Mouse (Mus musculus) gonadal fat pad, adult 2 months (tissue): ENCODE data around the gene Cdcp1. TPM values are rescaled to one million over a fixed set of nuclear protein-coding genes. Genes with fewer than 3 reads are reported as not detected.
A peak's percentile ranks its signal among the peaks of the same experiment; 100 is the strongest.

ENCODE experiments used
- DNase-seq: peaks from one replicate; pipeline ENCODE4 v3.0.0-alpha.2; 2012; ENCODE audit warnings: low read depth
- polyA plus RNA-seq: library from polyadenylated mRNA; depleted of rRNA; stranded (reverse); fragments of >200 nt; gene quantifications from 2 replicates; pipeline ENCODE4 v1.2.3, GENCODE M21; 2012; rRNA removed

The Cdcp1 gene
- polyA plus RNA-seq, 1 experiment: 28.5 TPM

DNA sequence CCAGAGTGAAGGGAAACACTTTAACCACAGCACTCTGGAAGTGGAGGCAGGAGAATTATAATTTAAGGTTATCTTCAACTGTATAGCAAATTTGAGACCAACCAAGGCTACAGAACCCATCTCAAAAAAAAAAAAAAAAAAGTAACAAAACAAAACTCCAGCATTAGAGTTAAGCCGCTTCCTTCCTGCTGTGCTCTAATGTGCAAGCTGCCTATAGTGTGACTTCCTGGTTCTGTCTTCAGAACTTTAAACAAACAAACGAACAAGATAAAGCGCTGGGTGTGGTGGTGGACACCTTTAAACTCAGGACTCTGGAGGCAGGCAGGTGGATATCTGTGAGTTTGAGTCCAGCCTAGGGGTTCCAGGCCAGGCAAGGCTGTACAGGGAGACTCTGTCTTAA is 63.8 kb downstream of the Cdcp1 start:
- no peak for DNase-seq

DNA sequence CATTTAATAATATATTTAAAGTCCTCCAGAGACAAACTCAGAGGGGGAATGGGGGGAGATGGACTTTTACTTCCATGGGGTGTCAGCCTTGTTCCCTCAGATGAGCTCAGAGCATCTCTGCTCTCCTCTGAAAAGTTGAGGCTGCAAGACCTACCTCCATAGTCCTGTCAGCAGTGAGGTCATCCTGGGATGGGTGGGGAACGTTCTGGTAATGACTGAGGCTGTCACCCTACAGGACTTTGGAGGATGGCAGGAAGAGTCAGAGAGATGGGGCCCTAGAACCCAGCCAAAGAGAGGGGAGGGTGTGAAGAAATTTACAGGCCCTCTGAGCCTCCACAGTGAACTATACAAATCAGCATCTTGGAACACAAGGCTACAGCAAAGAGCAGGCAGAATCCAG is 64.3 kb downstream of the Cdcp1 start:
- no peak for DNase-seq

DNA sequence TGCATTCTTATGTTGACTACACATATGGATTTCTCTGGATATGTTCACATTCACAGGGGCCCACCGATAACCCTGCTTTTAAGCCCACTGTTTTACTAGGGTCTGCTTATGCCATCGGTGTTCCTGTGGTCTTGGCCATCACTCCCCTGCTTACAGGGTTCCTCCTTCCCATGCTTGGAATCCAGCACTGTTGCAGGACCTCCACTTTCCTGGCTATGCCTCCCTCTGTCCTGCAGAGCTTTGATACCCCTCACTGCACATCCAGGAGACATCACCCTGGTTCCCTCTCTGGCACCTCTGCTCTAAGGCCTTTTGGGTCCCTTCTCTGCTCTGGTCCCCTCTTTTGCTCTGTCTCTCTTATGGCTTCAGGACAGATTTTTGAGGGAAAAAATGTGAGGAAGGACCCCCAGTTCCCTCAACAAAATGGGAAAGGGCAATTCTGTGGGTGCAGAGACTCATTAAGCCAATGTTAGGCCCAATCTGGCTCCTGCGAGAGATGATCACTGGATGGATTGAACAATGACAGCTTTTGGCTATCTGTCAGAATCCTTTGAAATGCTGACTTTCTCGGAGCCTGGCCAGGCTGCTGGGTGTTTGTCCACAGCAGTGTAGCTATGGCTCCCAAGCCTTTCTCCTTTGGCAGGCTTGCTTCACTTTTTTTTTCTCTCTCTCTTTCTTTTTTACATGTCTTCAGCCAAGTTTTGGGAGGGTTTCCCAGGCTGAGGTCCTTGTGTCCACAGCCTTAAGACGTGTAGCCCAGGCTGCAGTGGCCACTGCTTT is 65.4 kb downstream of the Cdcp1 start, which contains the start of gene Clec3b:
Clec3b (plus strand) TSS at position 706 of the 780 bp plus-strand sequence.
- no peak for DNase-seq

DNA sequence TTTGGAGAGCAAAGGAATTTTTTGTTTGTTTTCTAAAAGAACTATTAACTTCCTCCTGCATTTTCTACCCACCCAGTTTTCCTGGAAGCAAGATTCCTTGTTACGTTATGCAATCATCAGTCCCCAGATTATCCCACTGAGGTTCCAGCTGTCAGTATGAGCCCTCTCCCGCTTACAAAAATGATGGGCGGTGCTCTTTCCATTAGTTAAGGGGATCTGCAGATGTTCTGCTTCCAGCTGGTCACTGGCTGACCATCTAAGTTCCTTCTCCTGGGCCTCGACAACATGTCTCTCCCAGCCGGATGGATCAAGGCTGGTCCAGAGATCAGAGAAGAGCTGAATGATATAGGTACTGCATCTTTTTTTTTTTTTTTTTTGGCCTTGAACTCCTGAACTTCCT is 67.4 kb downstream of the Cdcp1 start:
- no peak for DNase-seq

DNA sequence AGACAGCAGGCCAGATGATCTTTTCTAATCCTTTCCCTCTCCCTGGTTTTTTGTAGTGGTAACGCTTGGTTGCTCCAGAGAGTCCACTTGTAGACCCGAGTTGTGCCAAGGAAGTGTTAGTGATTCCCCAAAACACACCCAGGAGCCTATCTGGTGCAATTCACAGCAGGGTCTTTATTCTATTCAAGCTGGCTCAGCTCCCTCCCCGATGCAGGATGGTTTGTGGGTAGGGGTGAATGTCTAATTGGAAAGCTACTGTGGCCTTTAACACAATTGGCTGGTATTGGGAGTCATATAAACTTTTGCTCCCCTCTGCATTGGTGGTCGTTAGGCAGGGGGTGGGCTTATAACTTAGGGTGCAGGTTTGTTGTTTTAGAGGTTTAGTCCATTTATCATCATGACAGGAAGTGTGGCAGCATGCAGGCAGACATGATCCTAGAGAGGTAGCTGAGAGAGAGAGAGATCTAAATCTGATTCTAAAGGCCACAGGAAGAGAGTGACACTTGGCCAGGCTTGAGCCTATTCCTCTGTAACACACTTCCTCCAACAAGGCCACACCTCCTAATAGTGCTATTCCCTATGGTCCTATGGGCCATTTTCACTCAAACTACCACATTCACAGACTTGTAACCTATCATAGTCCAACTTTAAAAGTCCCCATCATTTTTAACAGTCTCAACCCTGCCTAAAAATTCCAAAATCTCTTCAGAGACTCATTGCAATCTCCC is 75.8 kb downstream of the Cdcp1 start:
- no peak for DNase-seq

DNA sequence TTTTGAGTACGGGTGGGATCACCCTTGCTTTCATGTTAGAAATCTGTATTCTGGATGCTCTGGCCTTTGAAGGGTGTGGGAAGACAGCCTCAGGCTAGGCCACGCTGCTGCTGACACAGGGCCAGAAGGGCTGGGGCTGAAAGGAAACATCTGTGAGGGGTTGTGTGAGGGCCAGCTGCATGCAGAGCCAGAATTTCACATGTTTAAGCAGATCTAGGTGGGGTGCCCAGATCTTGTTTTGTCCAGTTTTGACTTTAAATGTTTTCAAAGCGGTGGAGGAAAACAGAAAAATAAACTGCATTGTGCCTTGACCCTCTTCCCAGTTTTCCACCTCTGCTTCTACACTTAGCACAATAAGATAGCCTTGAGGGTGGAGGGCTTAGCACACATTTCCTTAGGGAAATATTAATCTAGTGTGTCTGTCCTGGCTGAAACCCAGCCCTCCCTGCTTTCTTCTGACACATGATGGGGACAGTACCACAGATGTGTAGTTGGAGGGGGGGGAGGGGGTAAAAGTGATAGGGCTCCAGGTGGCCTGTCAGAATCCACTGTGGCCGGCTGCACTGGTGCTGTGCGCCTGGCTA is 76.9 kb downstream of the Cdcp1 start:
- no peak for DNase-seq

DNA sequence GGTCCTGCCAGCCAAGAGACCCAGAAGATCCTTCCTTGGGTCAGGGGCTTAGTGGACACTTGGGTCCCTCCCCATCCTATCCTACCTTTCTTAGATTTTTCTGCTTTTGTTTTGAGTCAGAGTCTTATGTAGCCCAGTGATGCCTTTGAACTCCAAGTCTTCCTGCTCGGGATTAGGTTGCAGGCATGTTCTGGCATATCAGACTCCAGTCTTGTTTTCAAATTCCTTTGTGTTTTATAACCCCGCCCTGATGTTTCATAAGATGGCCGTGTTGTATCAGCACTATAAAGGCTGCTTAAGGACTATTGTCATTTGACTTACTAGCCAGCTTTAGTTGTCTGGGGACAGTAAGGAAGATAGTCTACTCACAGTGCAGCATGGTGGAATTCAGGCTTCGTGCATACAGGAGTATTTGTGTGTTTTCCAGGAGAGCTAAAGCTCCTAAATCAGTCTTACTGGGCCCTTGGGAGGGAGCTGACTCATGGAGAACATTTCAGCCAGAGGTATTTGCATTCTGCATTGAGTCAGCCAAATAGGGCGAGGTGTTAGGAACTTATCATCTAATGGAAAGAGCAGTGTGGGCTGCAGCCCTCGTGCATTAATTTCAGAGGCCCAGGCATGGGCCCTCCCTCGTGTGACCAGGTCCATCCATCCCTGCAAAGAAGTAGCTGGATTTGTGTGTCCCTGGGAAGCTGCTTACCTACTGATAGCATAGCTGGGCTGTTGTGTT is 78.7 kb downstream of the Cdcp1 start:
- DNase-seq: peak; percentile 84

DNA sequence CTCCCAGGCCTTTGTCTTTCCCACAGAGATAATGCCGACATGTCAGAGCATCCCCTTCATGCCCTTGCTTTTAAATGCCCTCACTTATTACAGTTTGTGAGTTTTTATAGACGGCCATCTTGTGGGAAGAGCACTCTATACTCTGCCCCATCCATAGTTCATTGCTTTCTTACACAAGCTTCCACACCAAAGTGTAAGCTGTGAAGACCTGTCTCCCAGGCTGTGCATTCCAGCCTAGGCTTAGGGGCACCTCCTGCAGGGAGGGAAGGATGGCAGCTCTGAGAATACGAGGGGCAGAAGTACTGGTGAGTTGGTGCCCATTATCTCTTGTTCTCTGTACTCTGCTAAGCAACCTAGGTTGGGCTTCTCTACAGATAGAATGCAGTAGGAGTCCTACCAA is 82.8 kb downstream of the Cdcp1 start:
- no peak for DNase-seq

DNA sequence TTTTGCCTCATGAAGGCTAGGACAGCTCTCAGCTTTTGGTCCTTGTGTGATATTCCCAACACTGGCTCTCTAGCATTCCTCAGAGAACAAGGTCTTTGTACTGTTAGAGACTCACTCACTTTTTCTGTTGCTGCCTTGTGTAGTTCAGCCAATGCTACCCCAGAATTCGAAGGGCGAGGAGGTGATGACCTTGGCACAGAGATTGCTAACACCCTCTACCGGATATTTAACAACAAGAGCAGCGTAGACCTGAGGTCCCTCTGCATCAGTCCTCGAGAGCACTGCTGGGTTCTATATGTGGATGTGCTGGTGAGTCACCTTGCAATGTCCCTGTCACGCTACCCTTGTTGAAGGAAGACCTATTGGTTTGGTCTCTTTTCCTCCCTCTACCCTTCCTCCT is 88.2 kb downstream of the Cdcp1 start:
- DNase-seq: no peak

DNA sequence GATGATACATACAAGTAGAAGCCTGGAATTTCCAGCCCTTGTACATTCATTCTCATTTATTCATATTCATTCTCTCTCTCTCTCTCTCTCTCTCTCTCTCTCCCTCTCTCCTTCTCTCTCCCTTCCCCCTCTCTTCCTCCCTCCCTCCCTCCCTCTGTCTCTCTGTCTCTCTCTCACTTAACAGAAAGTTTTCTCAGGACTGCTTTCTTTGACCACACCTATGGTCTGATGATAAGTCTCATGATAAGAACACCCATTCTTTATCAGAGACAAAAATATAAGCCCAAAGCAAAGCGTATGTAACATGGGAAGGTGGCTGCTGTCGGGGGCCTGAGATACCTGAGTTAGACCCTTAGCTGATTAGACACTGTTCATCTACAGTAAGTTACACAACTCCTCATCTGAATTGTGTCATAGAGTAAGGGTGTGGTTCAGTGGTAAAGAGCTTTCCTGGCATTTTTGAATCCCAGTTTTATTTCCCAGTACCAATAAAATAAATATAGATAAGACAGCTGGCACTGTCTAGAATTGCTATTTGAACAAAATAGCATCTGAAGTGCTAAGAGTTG is 91.3 kb downstream of the Cdcp1 start:
- DNase-seq: no peak

DNA sequence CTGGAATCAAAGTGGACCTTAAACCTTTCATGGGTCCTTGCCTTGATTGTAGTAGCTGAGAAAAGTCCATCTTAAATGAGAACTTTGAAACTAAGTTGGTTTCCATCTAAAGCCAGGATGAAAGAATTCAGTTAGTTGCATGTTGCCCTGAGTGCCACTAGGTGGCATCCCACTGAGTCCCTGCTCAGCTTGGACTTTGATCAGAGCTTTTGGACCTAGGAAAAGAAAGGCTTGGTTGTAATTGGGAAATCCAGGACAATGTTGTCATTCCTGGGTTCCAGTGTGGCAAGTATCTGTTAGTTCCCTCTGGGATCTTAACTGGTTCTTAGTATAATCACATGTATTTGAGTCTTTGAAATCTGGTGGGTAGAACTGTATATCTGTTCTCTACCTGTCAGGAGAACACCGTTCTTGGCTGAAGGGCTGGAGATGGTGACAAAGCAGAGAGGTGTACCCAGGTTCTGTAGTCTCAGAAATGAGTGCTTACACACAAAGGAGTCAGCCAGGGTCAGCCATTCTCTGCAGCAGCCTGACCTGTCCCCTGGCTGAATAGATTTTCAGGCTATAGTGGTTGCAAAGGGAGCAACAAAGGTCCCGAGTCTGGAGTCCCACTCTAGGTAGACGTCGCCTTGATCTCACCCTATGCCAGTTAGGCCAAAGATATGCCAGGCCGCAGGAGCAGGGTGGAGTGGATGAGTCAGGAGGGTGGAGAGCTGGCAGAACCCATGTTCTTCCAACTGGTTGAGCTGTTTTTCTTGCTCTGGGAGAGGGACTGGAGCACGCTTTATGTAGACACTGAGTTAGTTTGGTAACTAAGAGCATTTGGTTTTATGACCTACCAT is 92.0 kb downstream of the Cdcp1 start:
- DNase-seq: no peak

DNA sequence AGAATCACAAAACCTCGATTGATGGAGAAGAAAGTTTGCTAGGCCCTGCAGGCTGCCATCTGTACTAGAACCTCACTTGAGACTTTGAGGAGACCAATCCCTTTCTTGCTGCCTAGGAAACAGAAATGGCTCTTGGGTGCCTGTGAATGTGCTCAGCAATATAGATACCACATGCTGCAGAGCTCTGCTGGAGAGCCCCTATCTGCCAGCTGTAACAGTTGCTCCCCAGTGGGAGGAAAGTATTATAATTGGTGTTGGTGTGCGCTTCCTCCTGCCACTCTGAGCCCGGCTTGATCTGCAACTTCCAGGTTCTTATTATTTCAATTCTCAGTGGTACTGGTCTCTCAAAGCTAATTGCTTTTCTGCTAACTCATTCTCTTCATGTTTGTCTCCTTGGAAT is 92.8 kb downstream of the Cdcp1 start:
- DNase-seq: no peak

Other genes with a start within 250 kb of the Cdcp1 start
- 20.8 and 23.1 TPM in 2 replicates for gene Tmem42, start 194.7 kb downstream of the Cdcp1 start, polyA plus RNA-seq
- 0.42 and 0.48 TPM in 2 replicates for gene Tgm4, start 181.3 kb downstream of the Cdcp1 start, polyA plus RNA-seq
- gene Zdhhc3, start 102.8 kb downstream of the Cdcp1 start, polyA plus RNA-seq: 117 and 118 TPM in 2 replicates
- gene Exosc7, start 102.8 kb downstream of the Cdcp1 start, polyA plus RNA-seq: 25.5 and 26.0 TPM in 2 replicates
- 150 and 164 TPM in 2 replicates for gene Clec3b, start 65.1 kb downstream of the Cdcp1 start, polyA plus RNA-seq
- gene Tmem158, start 44.7 kb upstream of the Cdcp1 start, polyA plus RNA-seq: 13.6 and 19.1 TPM in 2 replicates
- gene Lars2, start 150.9 kb upstream of the Cdcp1 start, polyA plus RNA-seq: 214 and 218 TPM in 2 replicates